Mouse (Mus musculus): ENCODE results near the gene Arl6ip1.
A peak's percentile ranks its signal among the peaks of the same experiment; 100 is the strongest.

The Arl6ip1 gene

GRCm38 (mm10) chr7:118116787-118117538, 12.5 kb downstream of the Arl6ip1 start:
- no peak for DNase-seq (ENCODE audit: low read depth)

- DNase-seq (ENCODE audit: low read depth) = peak; percentile 99
Observed at GRCm38 (mm10) chr7:118115877-118116568, 13.4 kb downstream of the Arl6ip1 start, which contains the start of gene Rps15a. Gene Rps15a (minus strand): TSS chr7:118116188.

- DNase-seq (ENCODE audit: low read depth) = no peak
Observed at GRCm38 (mm10) chr7:118115533-118115876, 14.0 kb downstream of the Arl6ip1 start.

- no peak for DNase-seq (ENCODE audit: low read depth)
Observed at GRCm38 (mm10) chr7:118113541-118114297, 15.7 kb downstream of the Arl6ip1 start.

- no peak for DNase-seq (ENCODE audit: low read depth)
Observed at GRCm38 (mm10) chr7:118111128-118111527, 18.3 kb downstream of the Arl6ip1 start.

- DNase-seq (ENCODE audit: low read depth) = no peak
Observed at GRCm38 (mm10) chr7:118107671-118108070, 21.8 kb downstream of the Arl6ip1 start.

- peak; percentile 46 for DNase-seq (ENCODE audit: low read depth)
Observed at GRCm38 (mm10) chr7:118104458-118105052, 24.9 kb downstream of the Arl6ip1 start.

GRCm38 (mm10) chr7:118103462-118104379, 25.7 kb downstream of the Arl6ip1 start:
- DNase-seq (ENCODE audit: low read depth) = no peak

GRCm38 (mm10) chr7:118102678-118103461, 26.6 kb downstream of the Arl6ip1 start:
- no peak for DNase-seq (ENCODE audit: low read depth)

- DNase-seq (ENCODE audit: low read depth) = peak; percentile 79
Observed at GRCm38 (mm10) chr7:118102231-118102630, 27.2 kb downstream of the Arl6ip1 start.

- DNase-seq (ENCODE audit: low read depth) = no peak
Observed at GRCm38 (mm10) chr7:118097615-118098014, 31.8 kb downstream of the Arl6ip1 start.

- peak; percentile 10 for DNase-seq (ENCODE audit: low read depth)
Observed at GRCm38 (mm10) chr7:118079987-118080386, 49.5 kb downstream of the Arl6ip1 start.

- peak; percentile 27 for DNase-seq (ENCODE audit: low read depth)
Observed at GRCm38 (mm10) chr7:118079097-118079496, 50.4 kb downstream of the Arl6ip1 start.

Measured in induced T-regulatory cell, adult 2 months (primary cell).